Mouse (Mus musculus) layer of hippocampus, adult 9-11 months (tissue): Measurements from ENCODE around the gene Dynlt1b.
"Not testable (repeated sequence)": the region's sequence is repeated elsewhere in the genome, so short reads cannot be mapped to it uniquely, and the experiment has no call there.

ENCODE experiments used
- DNase-seq: peaks from one replicate; pipeline ENCODE4 v3.0.0; 2022

Dynlt1b gene

DNA sequence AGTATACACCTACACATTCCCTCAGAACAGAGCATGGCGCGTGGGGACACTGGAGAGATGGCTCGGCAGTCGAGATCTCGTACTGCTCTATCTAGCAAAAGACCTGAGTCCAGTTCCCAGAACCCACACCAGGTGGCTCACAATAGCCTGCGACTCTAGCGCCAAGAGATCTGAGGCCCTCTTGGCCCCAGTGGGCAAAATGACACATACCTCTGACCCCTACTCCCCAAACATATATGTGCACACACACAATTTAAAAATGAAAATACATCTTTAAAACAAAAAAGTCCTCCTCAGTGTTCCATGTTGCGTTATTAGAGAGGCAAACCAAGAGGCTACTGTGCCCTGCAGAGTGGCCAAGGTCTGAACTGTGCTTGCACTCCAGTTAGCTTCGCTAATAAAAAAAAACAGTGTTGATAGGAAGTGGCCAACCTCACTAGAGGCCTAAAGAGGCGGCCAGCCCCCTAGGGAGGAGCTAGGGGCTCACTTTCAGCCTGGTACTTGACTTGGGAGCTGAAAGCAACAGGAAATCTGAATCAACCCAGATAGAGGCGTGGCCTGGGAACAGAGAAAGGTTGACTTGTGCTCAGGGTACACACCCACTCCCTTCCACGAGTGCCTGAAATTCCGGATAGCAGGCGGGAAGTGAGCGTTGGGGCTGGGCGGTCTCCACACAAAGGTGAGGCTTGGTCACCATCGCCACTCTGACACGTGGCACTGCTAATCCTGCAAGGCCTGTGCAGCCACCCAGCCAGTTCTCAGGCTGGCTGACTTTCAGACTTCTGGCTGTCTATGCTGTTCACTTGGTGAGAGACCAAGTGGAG is 37.9 kb downstream of the Dynlt1b start:
- not testable (repeated sequence) for DNase-seq

DNA sequence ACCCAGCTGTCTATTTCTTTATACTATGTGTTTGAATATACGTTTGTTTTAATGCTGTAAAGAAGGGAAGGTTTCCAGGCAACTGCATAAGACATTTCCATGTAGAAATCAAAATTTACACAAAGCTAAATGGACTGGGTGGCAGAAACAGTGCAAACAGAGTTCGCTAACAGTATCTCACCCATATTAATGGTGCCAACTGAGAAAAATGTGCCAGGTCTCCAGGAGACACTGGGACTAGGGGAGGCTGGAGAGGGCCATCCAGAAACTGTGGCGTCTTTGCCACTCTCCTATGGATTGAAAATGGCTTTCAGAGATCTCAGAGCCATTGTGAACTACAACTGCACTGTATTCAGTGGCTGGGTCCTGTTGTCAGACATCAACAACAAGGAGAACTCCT is 40.1 kb downstream of the Dynlt1b start:
- not testable (repeated sequence) for DNase-seq

DNA sequence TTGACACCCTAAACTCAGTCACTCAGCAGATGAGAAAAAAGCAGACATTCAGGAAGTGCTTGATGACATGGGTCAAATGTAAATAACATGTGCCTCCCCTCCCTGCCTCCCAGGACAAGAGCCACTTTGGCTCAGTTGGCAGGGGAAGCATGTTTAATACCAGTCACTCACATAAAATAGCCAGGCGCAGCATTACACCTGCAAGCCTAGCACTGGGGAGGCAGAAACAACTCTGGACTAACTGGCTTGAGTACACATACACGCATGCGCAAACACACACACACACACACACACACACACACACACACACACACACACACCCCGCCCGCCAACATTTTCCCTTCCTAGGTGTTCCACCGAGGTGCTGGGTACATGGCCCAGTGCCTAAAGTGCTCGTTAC is 40.8 kb downstream of the Dynlt1b start:
- not testable (repeated sequence) for DNase-seq

DNA sequence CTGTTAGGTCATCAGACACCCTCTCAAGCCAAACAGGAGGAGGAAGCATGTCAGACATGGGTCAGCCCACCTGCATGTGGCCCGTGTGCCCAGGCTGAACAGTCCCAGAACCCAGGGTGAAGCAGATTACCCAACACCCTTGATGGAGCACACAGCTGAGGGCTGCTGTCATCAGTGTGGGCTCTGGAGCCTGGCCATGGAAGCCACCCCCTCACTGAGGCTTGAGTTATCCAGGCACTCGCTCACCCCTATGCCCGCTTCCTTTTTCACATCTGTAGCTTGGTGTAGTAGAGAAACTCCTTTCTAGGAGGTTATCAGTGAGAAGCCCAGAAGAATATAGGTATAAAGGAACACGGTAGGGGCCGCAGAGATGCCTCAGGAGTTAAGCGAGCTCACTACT is 45.4 kb downstream of the Dynlt1b start:
- not testable (repeated sequence) for DNase-seq

DNA sequence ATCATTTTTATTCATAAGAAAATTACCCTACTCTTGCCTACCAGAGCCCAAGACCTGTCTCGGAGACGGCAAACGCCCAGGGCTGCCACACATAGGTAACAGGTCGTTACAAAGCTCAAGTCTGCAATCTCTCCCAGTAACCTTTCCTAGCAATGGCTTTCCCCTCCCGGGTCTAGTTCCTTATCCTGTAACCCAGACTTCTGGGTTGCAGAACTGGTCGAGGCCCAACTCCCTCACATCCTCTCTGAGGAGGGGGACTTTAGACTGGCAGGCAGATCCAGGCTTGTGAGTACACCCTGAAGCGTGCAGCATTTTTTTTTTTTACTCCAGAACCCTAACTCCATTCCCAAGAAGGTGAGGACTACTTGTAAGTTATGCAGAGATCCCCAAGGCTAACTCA is 46.0 kb downstream of the Dynlt1b start:
- DNase-seq = not testable (repeated sequence)

DNA sequence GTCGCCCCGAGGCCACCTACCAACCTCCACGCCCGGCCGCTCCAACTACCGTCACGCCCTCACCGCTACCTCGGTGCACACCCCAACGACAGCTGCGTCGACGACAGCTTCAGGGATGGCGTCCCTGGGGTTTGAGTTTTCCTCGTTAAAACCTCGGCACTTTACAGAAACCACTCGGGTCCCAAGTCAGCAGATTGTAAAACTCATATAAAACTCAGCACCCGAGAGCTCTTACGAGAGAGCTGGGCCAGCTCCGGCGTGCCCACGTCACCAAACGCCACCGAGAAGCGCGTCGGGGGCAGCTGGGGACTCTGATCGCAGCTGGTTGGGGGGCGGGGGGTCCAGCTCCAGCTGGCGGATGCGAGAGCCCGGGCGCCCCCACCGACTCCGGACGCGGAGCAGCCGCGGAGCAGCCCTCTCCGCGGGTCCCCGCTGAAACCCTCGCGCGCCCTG is 46.6 kb downstream of the Dynlt1b start:
- not testable (repeated sequence) for DNase-seq

DNA sequence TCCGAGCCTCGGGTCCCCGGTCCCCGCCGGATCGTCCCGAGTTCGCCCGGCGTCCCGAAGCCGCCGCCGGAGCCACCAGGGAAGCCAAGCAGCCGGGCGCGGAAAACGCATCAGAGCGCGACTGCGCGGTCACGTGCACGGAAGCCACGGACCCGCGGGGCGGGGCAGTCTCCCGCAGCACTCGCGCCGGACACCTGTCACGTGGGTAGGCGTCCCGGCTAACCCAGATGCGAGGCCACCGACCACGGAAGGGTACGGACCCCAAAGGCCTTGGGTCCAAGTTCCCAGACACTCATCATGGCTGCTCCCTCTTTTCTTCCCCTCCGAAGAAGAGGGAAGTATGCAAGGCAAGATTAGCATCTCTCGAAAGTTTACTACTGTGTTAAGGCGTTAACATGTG is 47.1 kb downstream of the Dynlt1b start:
- not testable (repeated sequence) for DNase-seq

DNA sequence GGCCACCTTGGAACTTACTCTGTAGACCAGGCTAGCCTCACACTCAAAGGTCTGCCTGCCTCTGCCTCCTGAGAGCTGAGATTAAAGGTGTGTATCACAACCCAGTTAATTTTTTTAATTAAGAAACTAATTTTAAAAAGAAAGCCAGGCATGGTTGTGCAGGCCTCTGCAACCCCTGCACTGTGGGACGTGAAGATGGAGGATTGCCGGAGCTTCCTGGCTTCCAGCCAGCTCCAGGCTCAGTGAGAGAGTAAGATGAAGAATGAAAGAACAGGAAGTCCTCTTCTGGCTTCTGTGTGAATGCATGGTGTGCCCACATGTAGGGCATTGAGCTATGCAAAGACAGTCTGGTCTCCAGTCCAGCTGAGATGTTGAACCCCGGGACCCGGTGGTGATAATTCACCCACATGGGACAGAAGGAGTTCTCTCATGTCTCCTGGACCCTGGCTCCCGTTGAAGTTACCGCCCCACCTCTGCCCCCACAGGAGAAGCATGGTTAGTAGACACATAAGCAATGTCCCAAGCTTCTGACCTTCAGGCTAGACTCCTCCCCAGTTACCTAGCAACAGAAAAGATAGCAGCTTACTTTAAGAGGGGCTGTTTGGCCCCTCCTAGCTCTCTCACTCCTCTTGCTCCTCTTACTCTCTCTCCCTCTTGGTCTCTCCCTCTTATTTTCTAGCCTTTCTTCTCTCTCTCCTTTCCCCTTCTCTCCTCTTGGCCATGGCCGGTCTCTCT is 51.1 kb downstream of the Dynlt1b start:
- not testable (repeated sequence) for DNase-seq

DNA sequence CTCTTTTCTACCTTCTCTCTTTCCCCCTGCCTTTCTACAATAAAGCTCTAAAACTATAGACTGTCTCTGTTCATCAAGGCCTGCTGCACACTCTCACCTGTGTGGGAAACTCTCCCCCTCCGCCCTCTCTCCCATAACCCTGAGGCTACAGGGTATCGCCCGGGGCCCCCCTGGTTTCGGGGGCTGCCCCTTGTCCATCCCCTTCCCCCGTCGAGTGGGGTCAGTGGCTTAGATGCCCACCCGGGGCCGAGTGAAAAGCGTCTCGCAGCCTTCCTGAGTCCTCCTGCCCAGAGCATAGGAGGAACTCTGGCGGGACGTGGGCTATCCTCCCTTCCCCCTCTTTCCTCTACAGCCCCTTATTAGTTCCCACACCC is 51.7 kb downstream of the Dynlt1b start:
- not testable (repeated sequence) for DNase-seq

DNA sequence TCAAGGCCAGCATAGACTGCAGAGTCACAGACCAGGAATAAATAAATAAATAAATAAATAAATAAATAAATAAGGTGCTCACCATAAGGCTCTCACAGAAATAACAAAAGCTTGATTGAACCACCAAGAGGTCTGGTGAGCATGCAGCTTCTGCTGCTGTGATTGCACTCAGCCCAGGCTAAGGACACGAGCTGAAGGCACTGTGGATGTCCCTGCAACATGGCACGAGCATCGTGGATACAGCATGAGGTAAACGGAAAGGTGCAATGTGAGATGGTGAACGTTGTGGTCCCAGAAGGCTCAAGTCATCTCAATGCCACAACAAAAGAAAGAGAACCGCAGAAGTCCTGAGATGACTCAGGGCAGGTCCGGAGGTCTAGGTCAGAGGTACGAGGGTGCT is 52.3 kb downstream of the Dynlt1b start:
- DNase-seq = not testable (repeated sequence)
